Mouse (Mus musculus) left cerebral cortex, postnatal 4 days (tissue): ENCODE results near the gene Frrs1. TPM values are rescaled to one million over a fixed set of nuclear protein-coding genes. Genes with fewer than 3 reads are reported as not detected.

Experiments used
- DNase-seq: peaks from one replicate; pipeline ENCODE4 v3.0.0-alpha.2; 2022
- intact Hi-C: fragments of 180-260 bp; cut with DNase I; formaldehyde crosslinking; loops from one replicate; pipeline ENCODE4 v1.15.1; 2025
- total RNA-seq, 2 experiments: library from RNA; stranded (reverse); gene quantifications; 2 replicates each; pipeline ENCODE4 v1.2.3; 2021

Gene Frrs1
- total RNA-seq, 2 experiments from 2014 or later = 1.2 to 3.0 TPM

GRCm38 (mm10) chr3:116846084-116846483 is 13.2 kb upstream of the Frrs1 start:
- intact Hi-C loops = no loop called here

DNA sequence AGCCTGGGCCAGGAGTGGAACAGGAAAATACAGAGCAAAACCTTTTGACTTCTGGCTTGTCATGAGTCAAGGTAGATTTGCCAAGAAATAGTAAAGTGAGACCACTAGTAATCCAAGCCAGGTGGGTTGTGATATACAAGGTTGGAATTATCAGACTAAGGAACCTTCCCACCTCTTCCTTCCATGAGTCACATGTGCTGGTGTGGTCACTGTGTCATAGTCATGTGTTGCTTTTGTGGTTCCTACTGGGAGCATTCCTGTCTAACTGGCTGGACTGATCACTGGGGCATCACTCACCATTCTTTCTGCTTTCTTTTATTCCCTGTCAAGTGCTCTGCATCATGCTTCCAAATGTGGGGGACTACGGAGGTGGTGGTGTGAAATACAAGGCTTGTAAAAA is 11.2 kb upstream of the Frrs1 start:
- intact Hi-C loops = no loop called here
- no peak for DNase-seq

More at GRCm38 (mm10) chr3:116846084-116846483, 13.2 kb upstream of the Frrs1 start:
- DNase-seq = no peak

DNA sequence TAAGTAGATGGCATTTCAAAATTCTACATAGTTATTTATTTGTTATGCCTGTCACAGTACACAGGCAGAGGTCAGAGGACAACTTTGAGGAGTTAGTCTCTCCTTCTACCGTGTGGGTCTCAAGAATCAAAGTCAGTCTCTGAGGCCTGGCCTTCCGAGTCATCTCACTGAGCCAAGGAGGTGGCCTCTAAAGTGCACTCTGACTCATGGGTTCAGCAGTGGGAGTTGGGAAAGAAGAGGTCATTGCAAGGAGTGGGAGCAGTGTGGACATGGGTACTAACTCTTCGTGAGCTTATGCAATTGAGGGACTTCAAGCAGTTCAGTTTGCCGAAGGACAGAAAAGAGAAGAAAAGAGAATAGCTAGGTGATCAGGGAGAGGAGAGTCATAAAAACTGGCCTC is 10.3 kb upstream of the Frrs1 start:
- DNase-seq = no peak
- intact Hi-C loops = no loop called here

GRCm38 (mm10) chr3:116850376-116850775 is 8.9 kb upstream of the Frrs1 start:
- DNase-seq = no peak
- intact Hi-C loops = no loop called here

- intact Hi-C loops = no loop called here
- no peak for DNase-seq
These were observed 6.8 kb upstream of the Frrs1 start for GRCm38 (mm10) chr3:116852421-116852820.

DNA sequence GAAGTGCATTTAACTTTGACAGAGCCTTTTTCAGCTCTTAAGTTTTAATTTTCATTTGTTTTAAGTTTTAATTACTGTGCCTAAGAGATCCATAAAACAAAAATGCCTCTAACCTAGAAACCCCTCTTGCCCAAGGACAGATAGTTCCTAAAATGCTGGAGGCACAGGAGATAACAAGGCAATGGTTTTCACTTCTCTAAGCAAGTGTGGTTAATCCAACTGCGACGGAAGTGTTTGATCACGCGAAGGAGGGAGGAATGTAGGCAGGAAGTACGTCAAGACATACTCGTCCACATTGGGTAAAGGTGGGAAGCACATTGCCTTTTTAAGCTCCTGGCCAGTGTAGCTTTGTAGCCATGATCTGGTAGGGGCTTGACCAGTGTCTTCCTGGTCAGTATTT is 1.7 kb upstream of the Frrs1 start:
- intact Hi-C loops = no loop called here
- no peak for DNase-seq

GRCm38 (mm10) chr3:116859752-116860151 is 488 bp downstream of the Frrs1 start:
- no peak for DNase-seq
- intact Hi-C loops = no loop called here

DNA sequence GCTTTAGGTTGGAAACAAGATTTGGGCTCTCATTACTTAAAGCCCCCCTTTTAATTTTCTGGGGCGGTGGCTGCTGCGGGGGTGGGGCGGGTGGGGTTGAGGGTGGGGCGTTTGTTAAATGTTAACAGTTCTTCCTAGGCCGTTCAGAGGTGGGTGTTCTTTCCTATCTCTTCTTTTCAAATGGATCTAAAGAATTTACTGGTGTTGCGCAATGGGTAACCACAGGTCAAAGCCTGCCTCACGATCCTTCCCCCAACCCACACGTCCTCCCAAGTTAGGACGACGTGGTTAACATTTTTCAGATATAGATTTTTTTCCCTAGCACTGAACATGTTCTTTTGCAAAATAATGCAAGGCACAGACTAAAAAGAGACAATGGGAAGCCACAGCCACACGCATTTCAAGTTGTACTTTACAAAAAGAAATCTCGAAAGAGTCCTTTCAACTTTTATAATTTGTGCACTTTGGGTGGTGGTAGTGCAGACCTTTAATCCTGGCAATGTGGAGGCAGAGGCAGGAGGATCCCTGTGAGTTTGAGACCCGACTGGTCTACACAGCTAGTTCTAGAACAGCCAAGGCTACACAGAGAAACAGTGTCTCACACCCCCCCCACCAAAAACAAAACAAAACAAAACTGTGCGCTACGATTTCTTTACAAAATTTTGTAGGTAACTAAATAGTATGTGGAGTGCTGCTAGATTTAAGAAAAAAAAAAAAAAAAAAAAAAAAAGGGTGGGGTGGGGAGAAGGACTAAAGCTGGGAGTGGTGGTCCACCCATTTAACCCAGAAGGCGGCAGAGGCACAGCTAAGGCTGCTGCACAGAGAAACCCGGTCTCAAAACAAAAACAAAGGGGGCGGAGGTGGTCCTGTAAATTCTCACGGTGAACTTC is 1.3 kb downstream of the Frrs1 start:
- DNase-seq = no peak
- intact Hi-C loops = no loop called here

DNA sequence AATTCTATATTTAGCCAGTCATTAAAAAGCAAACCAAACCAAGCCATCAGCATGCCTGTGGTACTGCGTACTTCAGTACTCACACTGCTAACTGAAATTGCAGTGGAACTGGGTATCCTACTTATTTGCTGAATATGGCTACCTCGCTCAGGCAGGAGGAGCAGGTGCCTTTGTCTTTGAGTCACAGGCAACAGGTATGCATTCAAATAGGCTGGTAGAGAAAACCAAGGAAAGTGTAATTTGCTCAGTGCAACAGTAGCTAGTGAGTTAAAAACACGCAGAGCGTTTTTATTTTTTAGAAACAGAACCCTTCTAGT is 1.9 kb downstream of the Frrs1 start:
- intact Hi-C loops = no loop called here
- DNase-seq = no peak

- intact Hi-C loops = no loop called here
- DNase-seq = peak; percentile 30
These were observed 2.3 kb downstream of the Frrs1 start for GRCm38 (mm10) chr3:116861540-116862067.

- intact Hi-C loops = no loop called here
- DNase-seq = no peak
These were observed 3.4 kb downstream of the Frrs1 start for GRCm38 (mm10) chr3:116862621-116863020.

- DNase-seq = no peak
- intact Hi-C loops = no loop called here
These were observed 5.2 kb downstream of the Frrs1 start for GRCm38 (mm10) chr3:116864421-116864820.

GRCm38 (mm10) chr3:116865199-116865636 is 6.0 kb downstream of the Frrs1 start:
- intact Hi-C loops = no loop called here
- no peak for DNase-seq

DNA sequence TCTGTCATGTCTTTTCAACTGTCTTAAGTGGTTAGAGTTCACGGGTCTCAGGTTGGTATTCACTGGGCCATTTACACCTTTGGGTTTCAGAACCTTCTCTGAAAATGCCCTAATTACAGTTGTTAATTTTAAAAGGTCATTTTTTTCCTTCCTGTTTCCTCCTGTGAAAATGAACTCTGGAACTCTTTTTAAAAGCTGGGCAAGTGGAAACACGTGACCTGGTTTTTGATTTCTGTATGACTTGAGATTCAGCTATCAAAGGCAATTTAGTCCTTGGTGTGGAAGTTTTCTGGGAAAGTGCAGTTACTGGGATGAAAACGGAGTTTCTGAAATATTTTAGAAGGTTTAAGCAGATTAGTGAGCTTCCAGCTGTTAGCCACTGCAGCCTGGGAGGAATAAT is 11.1 kb downstream of the Frrs1 start:
- no peak for DNase-seq
- intact Hi-C loops = no loop called here

- intact Hi-C loops = no loop called here
- DNase-seq = no peak
These were observed 23.1 kb downstream of the Frrs1 start for GRCm38 (mm10) chr3:116882221-116882960.

GRCm38 (mm10) chr3:116884941-116885340 is 25.7 kb downstream of the Frrs1 start:
- intact Hi-C loops = no loop called here
- no peak for DNase-seq

- no peak for DNase-seq
- intact Hi-C loops = no loop called here
These were observed 30.1 kb downstream of the Frrs1 start for GRCm38 (mm10) chr3:116889358-116889757.

- intact Hi-C loops = no loop called here
- DNase-seq = no peak
These were observed 31.3 kb downstream of the Frrs1 start for GRCm38 (mm10) chr3:116890576-116890975.

- no peak for DNase-seq
These were observed 32.4 kb downstream of the Frrs1 start for GRCm38 (mm10) chr3:116891436-116892205.

GRCm38 (mm10) chr3:116892206-116892563 is 32.9 kb downstream of the Frrs1 start:
- DNase-seq = no peak
- intact Hi-C loops = no loop called here

More at GRCm38 (mm10) chr3:116891436-116892205, 32.4 kb downstream of the Frrs1 start:
- intact Hi-C loops = no loop called here

DNA sequence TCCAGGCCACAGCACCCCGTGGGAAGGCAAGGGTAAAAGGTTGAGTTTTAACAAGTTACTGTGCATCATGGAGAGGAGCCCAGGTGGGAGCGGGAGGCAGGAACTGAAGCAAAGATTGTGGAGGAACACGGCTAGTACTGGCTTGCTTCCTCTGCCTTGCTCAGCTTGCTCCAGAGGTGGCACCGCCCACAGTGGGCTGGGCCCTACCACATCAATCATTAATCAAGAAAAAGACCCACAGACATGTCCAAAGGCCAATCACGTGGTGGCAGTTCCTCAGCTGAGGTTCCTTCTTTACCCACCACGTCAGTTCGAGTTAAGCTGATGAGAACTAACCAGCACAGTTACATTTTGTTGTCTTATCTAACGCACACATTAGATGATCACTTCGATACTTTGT is 33.6 kb downstream of the Frrs1 start:
- intact Hi-C loops = no loop called here
- DNase-seq = no peak
